Mouse (Mus musculus): ENCODE results near the gene Gm13199.

Gm13199 gene

GRCm38 (mm10) chr2:5822449-5822848 lies 40.3 kb downstream of the Gm13199 start:
- DNase-seq (ENCODE audit: low read depth in 2 of 2, low spot score in 2 of 2): no peak

DNA sequence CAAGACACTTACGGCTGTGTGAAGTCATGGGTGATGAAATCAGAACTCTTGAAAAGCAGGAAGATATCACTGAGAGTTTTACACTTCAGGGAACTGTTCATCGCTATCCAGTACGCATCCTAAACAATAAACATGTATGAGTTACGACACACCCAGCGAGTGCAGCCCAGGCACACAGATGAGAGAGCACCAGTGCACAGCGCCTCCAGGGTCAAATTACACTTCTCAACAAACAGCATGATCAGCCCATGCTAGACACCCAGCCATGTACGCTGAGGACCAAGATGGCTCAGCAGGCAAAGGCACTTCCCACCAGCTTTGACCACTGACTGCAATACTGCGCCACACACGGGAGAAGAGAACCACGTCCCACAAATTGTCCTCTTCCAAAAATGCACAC lies 41.5 kb downstream of the Gm13199 start:
- DNase-seq (ENCODE audit: low read depth in 2 of 2, low spot score in 2 of 2): no peak
